Mouse (Mus musculus): ENCODE results near the gene Stk24. TPM values are rescaled to one million over a fixed set of nuclear protein-coding genes. Genes with fewer than 3 reads are reported as not detected.
A peak's percentile ranks its signal among the peaks of the same experiment; 100 is the strongest.
"Not testable (repeated sequence)": the region's sequence is repeated elsewhere in the genome, so short reads cannot be mapped to it uniquely, and the experiment has no call there.

Stk24 gene
- total RNA-seq (2021): 10 to 100 TPM; 66.9 to 67.5 TPM
- long read RNA-seq, transcript Stk24-201 (11 exons, 2,676 nt): major isoform, 38 of 43 reads
- long read RNA-seq, partial matches to known transcripts: 3 of 43 reads
- long read RNA-seq, other reads (novel, unspliced or antisense): 2 of 43 reads

GRCm38 (mm10) chr14:121379827-121380145 lies at the start of gene Stk24:
TSS of gene Stk24 (minus strand) at chr14:121380011.
- no peak for DNase-seq (ENCODE audit: low spot score in 2 of 2)

GRCm38 (mm10) chr14:121428148-121428547 lies 48.3 kb upstream of the Stk24 start:
- DNase-seq (ENCODE audit: low spot score in 2 of 2): no peak

- DNase-seq (ENCODE audit: low spot score in 2 of 2): no peak
Measured at GRCm38 (mm10) chr14:121426743-121427142, 46.9 kb upstream of the Stk24 start.

GRCm38 (mm10) chr14:121425004-121425793 lies 45.4 kb upstream of the Stk24 start:
- no peak for DNase-seq (ENCODE audit: low spot score in 2 of 2)

- DNase-seq (ENCODE audit: low spot score in 2 of 2): no peak
Measured at GRCm38 (mm10) chr14:121423341-121423751, 43.5 kb upstream of the Stk24 start.

- DNase-seq (ENCODE audit: low spot score in 2 of 2): no peak
Measured at GRCm38 (mm10) chr14:121422664-121423340, 43.0 kb upstream of the Stk24 start.

- DNase-seq (ENCODE audit: low spot score in 2 of 2): no peak
Measured at GRCm38 (mm10) chr14:121422000-121422399, 42.2 kb upstream of the Stk24 start.

- DNase-seq (ENCODE audit: low spot score in 2 of 2): peak in 1 of 2 experiments; percentile 37
Measured at GRCm38 (mm10) chr14:121417594-121417993, 37.8 kb upstream of the Stk24 start.

- DNase-seq (ENCODE audit: low spot score in 2 of 2): no peak
Measured at GRCm38 (mm10) chr14:121416626-121417319, 37.0 kb upstream of the Stk24 start.

GRCm38 (mm10) chr14:121414635-121415241 lies 34.9 kb upstream of the Stk24 start:
- no peak for DNase-seq (ENCODE audit: low spot score in 2 of 2)

GRCm38 (mm10) chr14:121413726-121414125 lies 33.9 kb upstream of the Stk24 start:
- DNase-seq (ENCODE audit: low spot score in 2 of 2): not testable (repeated sequence)

GRCm38 (mm10) chr14:121408944-121409343 lies 29.1 kb upstream of the Stk24 start:
- no peak for DNase-seq (ENCODE audit: low spot score in 2 of 2)

- DNase-seq (ENCODE audit: low spot score in 2 of 2): no peak
Measured at GRCm38 (mm10) chr14:121406943-121407342, 27.1 kb upstream of the Stk24 start.

GRCm38 (mm10) chr14:121405546-121405945 lies 25.7 kb upstream of the Stk24 start:
- DNase-seq (ENCODE audit: low spot score in 2 of 2): no peak

GRCm38 (mm10) chr14:121405120-121405519 lies 25.3 kb upstream of the Stk24 start:
- no peak for DNase-seq (ENCODE audit: low spot score in 2 of 2)

GRCm38 (mm10) chr14:121399676-121400075 lies 19.9 kb upstream of the Stk24 start:
- DNase-seq (ENCODE audit: low spot score in 2 of 2): no peak

GRCm38 (mm10) chr14:121397471-121397870 lies 17.7 kb upstream of the Stk24 start:
- no peak for DNase-seq (ENCODE audit: low spot score in 2 of 2)

- no peak for DNase-seq (ENCODE audit: low spot score in 2 of 2)
Measured at GRCm38 (mm10) chr14:121395125-121395524, 15.3 kb upstream of the Stk24 start.

- no peak for DNase-seq (ENCODE audit: low spot score in 2 of 2)
Measured at GRCm38 (mm10) chr14:121391927-121392326, 12.1 kb upstream of the Stk24 start.

- DNase-seq (ENCODE audit: low spot score in 2 of 2): no peak
Measured at GRCm38 (mm10) chr14:121387760-121388159, 7.9 kb upstream of the Stk24 start.

- no peak for DNase-seq (ENCODE audit: low spot score in 2 of 2)
Measured at GRCm38 (mm10) chr14:121385440-121385839, 5.6 kb upstream of the Stk24 start.

Measured in layer of hippocampus, adult 18-20 months (tissue).